Mouse (Mus musculus): ENCODE measurements around the gene Herpud2. TPM values are rescaled to one million over a fixed set of nuclear protein-coding genes. Genes with fewer than 3 reads are reported as not detected.

The Herpud2 gene
- polyA plus RNA-seq (2012; rRNA removed) = 35.5 and 40.9 TPM in 2 replicates

- DNase-seq (ENCODE audit: low spot score) = peak; percentile 64
Measured at GRCm38 (mm10) chr9:25151611-25152241, at the start of gene Herpud2. Gene Herpud2, minus strand, starts transcription at chr9:25151820.

GRCm38 (mm10) chr9:25200987-25201386 lies 49.4 kb upstream of the Herpud2 start:
- DNase-seq (ENCODE audit: low spot score) = no peak

- DNase-seq (ENCODE audit: low spot score) = no peak
Measured at GRCm38 (mm10) chr9:25200148-25200547, 48.5 kb upstream of the Herpud2 start.

DNA sequence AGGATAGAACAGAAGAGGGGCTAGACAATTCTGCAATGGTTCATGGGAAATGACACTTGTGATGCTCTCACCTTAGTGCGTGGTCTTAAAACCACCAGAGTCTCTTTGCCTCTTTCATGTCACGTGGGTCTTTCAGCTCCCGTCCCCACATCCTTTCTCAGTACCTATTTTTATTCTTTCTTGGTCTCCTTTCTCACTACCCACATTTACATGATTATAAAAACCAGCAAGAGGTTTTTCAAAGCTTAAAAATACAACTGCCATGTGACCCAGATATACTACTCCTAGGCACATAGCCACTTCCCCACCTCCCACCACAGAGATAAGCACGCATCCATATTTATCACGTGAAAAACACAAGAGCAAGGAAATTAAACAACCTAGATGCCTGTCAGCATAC lies 45.1 kb upstream of the Herpud2 start:
- DNase-seq (ENCODE audit: low spot score) = no peak

DNA sequence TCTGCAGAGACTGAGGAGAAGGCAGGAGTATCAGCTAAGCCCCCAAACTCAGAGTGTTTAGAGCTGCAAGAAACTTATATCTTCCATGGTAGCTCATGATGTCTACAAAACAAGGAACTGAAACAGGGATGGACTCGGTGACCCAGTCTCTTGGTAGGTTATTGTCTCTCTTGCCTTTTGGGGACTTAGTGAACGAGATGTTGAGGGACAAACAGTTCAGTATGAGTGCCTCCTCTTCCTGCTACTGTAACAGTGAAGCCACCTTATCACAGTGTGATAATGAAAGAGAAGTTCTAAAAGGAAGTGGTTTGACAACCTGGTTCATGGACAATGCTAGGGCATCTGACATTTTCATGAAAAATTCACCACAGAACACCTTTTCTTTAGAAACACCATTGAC lies 40.0 kb upstream of the Herpud2 start:
- no peak for DNase-seq (ENCODE audit: low spot score)

DNA sequence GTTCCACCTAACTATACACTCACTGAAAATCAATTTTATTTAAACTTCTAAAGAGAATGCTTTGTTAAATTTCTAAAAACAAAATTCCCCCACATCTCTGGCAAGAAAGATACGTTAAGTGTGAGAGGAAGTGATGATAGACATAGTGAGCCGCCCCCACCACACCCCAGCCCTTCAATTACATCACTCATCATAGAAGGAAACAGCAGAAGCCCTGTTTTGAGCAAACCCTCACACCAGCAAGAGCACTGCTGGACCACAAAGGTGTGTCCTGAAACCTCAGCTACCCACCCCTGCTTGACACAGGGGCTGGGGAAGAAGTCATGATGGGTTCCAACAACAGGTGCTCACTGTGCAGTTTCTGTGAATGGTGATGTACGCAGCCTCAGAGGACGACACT lies 34.9 kb upstream of the Herpud2 start:
- DNase-seq (ENCODE audit: low spot score) = no peak

DNA sequence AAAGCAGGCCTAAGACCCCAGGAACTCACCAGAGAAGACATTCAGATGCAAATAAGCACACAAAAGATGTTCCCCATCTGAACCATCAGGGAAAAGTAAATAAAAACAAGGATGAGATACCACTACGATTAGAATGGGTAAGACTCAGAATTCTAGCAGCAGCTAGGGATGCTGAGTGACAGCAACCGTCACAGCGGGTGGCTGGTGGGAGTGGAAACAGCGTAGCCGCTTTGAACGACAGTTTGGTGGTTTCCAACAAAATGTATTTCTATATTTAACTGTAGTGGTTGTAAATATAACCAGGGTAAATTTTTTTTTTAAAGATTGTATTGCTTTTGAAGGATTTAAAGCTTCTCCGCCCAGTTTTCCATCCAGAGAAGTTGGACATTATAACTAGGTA lies 34.2 kb upstream of the Herpud2 start:
- DNase-seq (ENCODE audit: low spot score) = no peak

DNA sequence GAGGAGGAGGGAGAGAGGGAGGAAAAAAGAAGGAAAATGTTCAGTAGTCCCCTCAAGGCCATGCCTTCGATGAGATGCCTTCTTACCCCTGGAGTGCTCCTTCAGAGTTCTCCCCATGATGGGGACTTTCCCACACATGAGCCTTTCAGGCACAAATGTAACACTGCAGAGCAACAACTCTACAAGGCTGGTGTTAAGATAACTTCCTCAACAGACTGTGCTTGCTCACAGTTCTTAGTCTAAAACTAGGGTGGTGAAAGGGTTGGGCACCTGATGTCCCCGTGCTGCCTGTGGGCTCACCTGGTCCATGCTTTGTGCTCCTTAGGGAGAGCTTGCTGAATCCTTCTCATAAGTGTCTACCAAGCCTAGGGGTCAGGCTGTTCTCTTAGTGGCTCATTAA lies 33.0 kb upstream of the Herpud2 start:
- DNase-seq (ENCODE audit: low spot score) = no peak

GRCm38 (mm10) chr9:25178066-25178465 lies 26.4 kb upstream of the Herpud2 start:
- no peak for DNase-seq (ENCODE audit: low spot score)

DNA sequence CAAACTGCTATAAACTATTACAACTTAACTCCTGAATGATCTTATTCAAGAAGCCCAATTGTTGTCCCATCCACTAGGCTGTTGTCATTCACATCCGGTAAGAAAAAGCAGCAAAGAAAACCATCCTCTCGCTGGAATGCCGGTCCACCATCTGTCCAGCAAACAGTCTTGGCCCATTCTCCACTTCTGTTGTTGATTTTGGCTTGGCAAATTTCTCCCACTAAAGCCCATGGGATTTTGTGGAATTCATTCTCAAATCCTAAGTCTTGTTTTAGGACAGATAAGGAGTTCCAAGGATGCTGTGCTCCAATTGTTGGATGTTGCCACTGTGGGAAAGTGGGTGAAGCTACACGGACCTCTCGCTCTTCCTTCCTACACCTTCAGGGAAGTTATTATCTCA lies 25.6 kb upstream of the Herpud2 start:
- no peak for DNase-seq (ENCODE audit: low spot score)

GRCm38 (mm10) chr9:25176562-25176961 lies 24.9 kb upstream of the Herpud2 start:
- DNase-seq (ENCODE audit: low spot score) = no peak

GRCm38 (mm10) chr9:25175978-25176377 lies 24.4 kb upstream of the Herpud2 start:
- DNase-seq (ENCODE audit: low spot score) = no peak

- DNase-seq (ENCODE audit: low spot score) = no peak
Measured at GRCm38 (mm10) chr9:25175039-25175442, 23.4 kb upstream of the Herpud2 start.

- no peak for DNase-seq (ENCODE audit: low spot score)
Measured at GRCm38 (mm10) chr9:25174614-25175013, 23.0 kb upstream of the Herpud2 start.

GRCm38 (mm10) chr9:25173171-25173570 lies 21.6 kb upstream of the Herpud2 start:
- peak; percentile 26 for DNase-seq (ENCODE audit: low spot score)

- DNase-seq (ENCODE audit: low spot score) = no peak
Measured at GRCm38 (mm10) chr9:25169626-25170025, 18.0 kb upstream of the Herpud2 start.

DNA sequence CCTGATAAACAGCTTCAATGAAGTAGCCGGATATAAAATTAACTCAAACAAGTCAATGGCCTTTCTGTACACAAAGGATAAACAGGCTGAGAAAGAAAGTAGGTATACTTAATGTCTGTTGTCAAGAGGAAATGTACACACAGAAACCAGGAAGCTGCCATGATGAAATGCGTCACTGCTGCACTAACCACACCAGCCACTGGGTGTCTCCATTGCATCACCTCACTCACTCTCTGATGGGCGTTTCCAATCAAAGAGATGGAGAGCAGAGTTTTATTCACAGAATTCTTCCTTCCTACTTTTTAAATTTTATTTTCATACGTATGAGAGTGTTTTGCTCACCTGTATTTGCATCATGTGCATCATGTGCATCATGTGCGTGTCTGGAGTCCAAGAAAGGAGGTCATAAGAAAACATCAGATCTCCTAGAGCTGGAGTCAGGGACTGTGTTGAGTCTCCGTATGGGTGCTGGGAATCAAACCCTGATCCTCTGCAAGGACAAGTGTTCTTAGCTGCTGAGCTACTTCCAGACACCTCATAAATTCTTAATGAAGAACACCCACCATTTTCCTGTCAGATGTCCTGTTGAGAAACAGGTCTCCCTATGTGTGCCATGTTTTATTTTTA lies 16.0 kb upstream of the Herpud2 start:
- DNase-seq (ENCODE audit: low spot score) = peak; percentile 33

GRCm38 (mm10) chr9:25158218-25158617 lies 6.6 kb upstream of the Herpud2 start:
- no peak for DNase-seq (ENCODE audit: low spot score)

- no peak for DNase-seq (ENCODE audit: low spot score)
Measured at GRCm38 (mm10) chr9:25156377-25156776, 4.8 kb upstream of the Herpud2 start.

DNA sequence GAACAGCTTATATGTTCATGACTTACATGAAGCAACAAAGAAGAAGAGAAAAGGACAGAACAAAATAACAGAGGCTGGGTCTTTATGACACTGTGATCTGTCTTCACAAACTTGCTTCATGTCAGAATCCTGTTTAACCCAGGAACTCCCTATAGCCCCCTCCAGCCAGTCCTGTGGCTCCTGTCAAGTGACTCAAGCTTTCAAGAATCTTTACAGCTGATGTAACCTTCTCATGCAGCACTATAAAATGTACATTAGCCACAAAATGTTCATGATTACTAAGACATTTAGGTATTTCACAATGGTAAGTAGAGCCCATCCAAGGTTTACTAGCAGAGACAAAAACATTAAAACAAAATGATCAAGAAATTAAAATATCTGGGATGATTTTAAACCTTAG lies 1.4 kb upstream of the Herpud2 start:
- DNase-seq (ENCODE audit: low spot score) = no peak

GRCm38 (mm10) chr9:25152457-25152856 lies 837 bp upstream of the Herpud2 start:
- DNase-seq (ENCODE audit: low spot score) = no peak

GRCm38 (mm10) chr9:25150791-25151610 lies 619 bp downstream of the Herpud2 start:
- peak; percentile 94 for DNase-seq (ENCODE audit: low spot score)

DNA sequence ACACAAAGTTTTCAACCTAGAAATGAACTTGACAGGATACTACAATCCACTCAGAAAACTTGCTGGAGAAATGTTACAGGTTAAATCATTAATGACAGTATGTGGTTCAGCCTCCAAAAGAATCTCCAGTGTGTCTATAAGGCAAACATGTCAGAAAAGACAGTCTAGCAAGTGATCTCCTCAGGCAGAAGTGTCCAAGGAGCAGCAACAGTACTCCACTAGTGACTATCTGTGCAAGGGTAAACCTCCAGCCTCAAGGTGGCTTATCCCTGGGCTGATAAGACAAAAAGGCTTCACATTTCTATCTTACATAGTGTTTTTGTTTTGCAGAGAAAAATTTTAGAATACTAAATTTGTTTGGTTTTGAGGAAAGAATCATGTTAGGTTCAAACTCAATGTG lies 2.9 kb downstream of the Herpud2 start:
- DNase-seq (ENCODE audit: low spot score) = no peak

All from urinary bladder, adult 2 months (tissue).